In genomic region chrX:163117681-163118393, GRCm38 (mm10) we compare ENCODE assay signal across 20 mouse cellular contexts.
DNase-seq lines count a peak whose midpoint lies in the region; ATAC-seq lines count a peak whose summit lies in the region.
"Had no signal": no experiment of that assay in that cellular context is flagged by ENCODE, and none has a peak within 500 bp of the region (broad histone marks: within the 10 kb centered on the region; RNA-seq: fewer than 3 reads in every experiment).

No protein-coding gene starts in this region.

- no peaks in the 10 kb centered on the region for H3K36me3 ChIP-seq in forebrain, embryonic 15.5 days
- no peaks in the 10 kb centered on the region for H3K36me3 ChIP-seq in midbrain, embryonic 15.5 days (replicated peaks)
- H3K36me3 ChIP-seq: heart, embryonic 12.5 days; limb, embryonic 12.5 days; liver, embryonic 12.5 days had no signal

- H3K9ac ChIP-seq in forebrain, embryonic 15.5 days (replicated peaks), result no peak overlapping the region
- no peak overlapping the region for H3K9ac ChIP-seq in midbrain, embryonic 15.5 days
- H3K9ac ChIP-seq: heart, embryonic 12.5 days; limb, embryonic 12.5 days; liver, embryonic 12.5 days had no signal

- no peak overlapping the region for H3K4me2 ChIP-seq in forebrain, embryonic 15.5 days (replicated peaks)
- H3K4me2 ChIP-seq in midbrain, embryonic 15.5 days, result no peak overlapping the region
- H3K4me2 ChIP-seq: heart, embryonic 12.5 days; limb, embryonic 12.5 days; liver, embryonic 12.5 days had no signal

- no peaks in the 10 kb centered on the region for H3K9me3 ChIP-seq in forebrain, embryonic 15.5 days
- no peaks in the 10 kb centered on the region for H3K9me3 ChIP-seq in midbrain, embryonic 15.5 days
- H3K9me3 ChIP-seq: heart, embryonic 12.5 days; limb, embryonic 12.5 days; liver, embryonic 12.5 days; megakaryocyte, embryonic 14.5 days had no signal

- WGBS in forebrain, embryonic 15.5 days, result 43% methylated on average over 5 of the region's 5 CpGs
- WGBS in midbrain, embryonic 15.5 days, result 53% methylated on average over 5 of the region's 5 CpGs

- H3K27me3 ChIP-seq in forebrain, embryonic 15.5 days, result no peaks in the 10 kb centered on the region
- 0 out of 2 replicates have a peak, but pooled peaks cover 3% of the 10 kb centered on the region for H3K27me3 ChIP-seq in midbrain, embryonic 15.5 days (replicated peaks)
- H3K27me3 ChIP-seq: heart, embryonic 12.5 days had no signal

- H3K27ac ChIP-seq in forebrain, embryonic 15.5 days (replicated peaks), result peak overlapping the region; percentile 57
- no peak overlapping the region for H3K27ac ChIP-seq in midbrain, embryonic 15.5 days
- H3K27ac ChIP-seq: gastrocnemius, adult 2 months; hindbrain, postnatal 0 days; limb, embryonic 12.5 days; liver, embryonic 12.5 days; stomach, postnatal 0 days had no signal

- peak; percentile 9 for DNase-seq in brain, adult 2 months (ENCODE audit: low read depth, low spot score)
- peak; percentile 10 for DNase-seq in brain, embryonic 18.5 days (ENCODE audit: low read depth, low spot score)
- no peak for DNase-seq in layer of hippocampus, adult 18-20 months (ENCODE audit: low spot score in 2 of 2)
- DNase-seq in adrenal gland, adult 18-20 months (ENCODE audit: low spot score in 2 of 2), result no peak
- DNase-seq in left cerebral cortex, adult 11 months (ENCODE audit: low spot score), result no peak
- DNase-seq: cerebellum, postnatal 10 days; gastrocnemius, adult 2 months; heart, postnatal 14 days; kidney, adult 2 months; kidney, postnatal 25 days; lung, adult 2 months had no signal

- ATAC-seq in forebrain, embryonic 15.5 days (replicated peaks), result peak; percentile 90
- ATAC-seq in midbrain, embryonic 15.5 days (replicated peaks), result peak; percentile 70
- ATAC-seq: hindbrain, postnatal 0 days; liver, embryonic 12.5 days had no signal

- H3K4me1 ChIP-seq in forebrain, embryonic 15.5 days, result no peaks in the 10 kb centered on the region
- no peaks in the 10 kb centered on the region for H3K4me1 ChIP-seq in midbrain, embryonic 15.5 days
- H3K4me1 ChIP-seq: heart, embryonic 12.5 days; limb, embryonic 12.5 days; liver, embryonic 12.5 days; megakaryocyte, embryonic 14.5 days had no signal

- no peak overlapping the region for H3K4me3 ChIP-seq in forebrain, embryonic 15.5 days
- no peak overlapping the region for H3K4me3 ChIP-seq in midbrain, embryonic 15.5 days
- H3K4me3 ChIP-seq: gastrocnemius, adult 2 months; heart, embryonic 12.5 days; limb, embryonic 12.5 days; liver, embryonic 12.5 days; megakaryocyte, embryonic 14.5 days; myocyte had no signal

Comparison
In these comparisons a context has a peak if more than half of its experiments do, and no peak if none do; other contexts are left out.
1. DNase-seq: peak in brain, adult 2 months (single experiment) and brain, embryonic 18.5 days (single experiment); none in layer of hippocampus, adult 18-20 months (0 of 2), adrenal gland, adult 18-20 months (0 of 2) and left cerebral cortex, adult 11 months (single experiment).